Mouse (Mus musculus): ENCODE measurements around the gene A4galt.

DNA sequence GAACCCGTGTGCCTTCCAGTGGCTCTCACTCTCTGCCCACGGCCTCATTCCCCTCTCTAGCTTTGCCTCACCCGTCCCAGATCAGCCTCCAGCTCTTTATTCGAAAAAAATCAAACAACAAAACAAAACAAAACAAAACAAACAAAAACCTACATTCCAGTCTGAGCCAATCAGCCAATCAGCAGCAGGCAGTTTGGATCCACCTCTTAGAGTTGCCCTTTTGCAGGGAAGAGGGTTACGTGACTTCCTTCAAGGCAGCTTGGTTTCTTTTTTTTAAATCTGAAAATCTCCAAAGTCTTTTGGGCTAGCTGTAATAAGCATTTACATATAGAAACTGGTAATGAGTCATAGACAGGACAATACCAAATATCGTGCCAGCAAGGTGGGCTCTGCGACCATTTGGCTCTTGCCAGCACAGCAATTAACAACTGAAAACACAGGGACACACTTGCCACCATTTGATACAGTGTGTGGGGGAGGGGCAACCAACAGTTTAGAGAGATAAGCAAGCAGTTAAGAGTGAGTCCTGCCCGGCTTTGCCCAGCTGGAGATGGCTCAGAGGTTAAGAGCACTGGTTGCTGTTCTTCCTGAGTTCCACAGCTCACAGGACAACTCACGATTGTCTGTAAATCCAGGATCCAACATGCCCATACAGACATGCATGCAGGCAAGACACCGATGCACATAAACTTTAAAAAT is 2.9 kb upstream of the A4galt start:
- no peak for TF ChIP-seq CTCF (IDR thresholded peaks at IDR 0.05; ENCODE audit: low read depth)
- TF ChIP-seq EP300 (IDR thresholded peaks at IDR 0.05; ENCODE audit: low read depth): peak; percentile 18; the same call in 1 of the 2 replicates

All from liver, embryonic 14.5 days (tissue).